Mouse (Mus musculus) liver, adult 2 months (tissue): ENCODE measurements around the gene Bmp2k.

Experiments
- CTCF ChIP-seq: fragments of 200-500 bp; IDR thresholded peaks from 2 replicates; pipeline ENCODE4 v1.5.1; 2011; ENCODE audit warnings: low read depth, low read length, control low read depth
- POLR2A ChIP-seq: fragments of 200-500 bp; IDR thresholded peaks from 2 replicates; pipeline ENCODE4 v1.6.1; 2011; ENCODE audit warnings: low read length, control low read depth; ENCODE audit not compliant: insufficient read depth; ENCODE audit errors: extremely low read depth

GRCm38 (mm10) chr5:97135331-97135730 lies 137.8 kb downstream of the Bmp2k start:
- TF ChIP-seq CTCF = no peak
- TF ChIP-seq POLR2A = no peak
